Mouse (Mus musculus) olfactory bulb, adult 2 months (tissue): ENCODE data around the gene Kcnh1.

ENCODE experiments used
- CTCF ChIP-seq: fragments of 200-500 bp; IDR thresholded peaks from 2 replicates; pipeline ENCODE4 v1.5.1; 2012; ENCODE audit warnings: low read depth, mild to moderate bottlenecking, low read length, moderate library complexity; ENCODE audit not compliant: insufficient read depth
- POLR2A ChIP-seq: fragments of 200-500 bp; IDR thresholded peaks from 2 replicates; pipeline ENCODE4 v1.6.1; 2012; ENCODE audit warnings: mild to moderate bottlenecking, low read depth, low read length, moderate library complexity; ENCODE audit not compliant: insufficient read depth

DNA sequence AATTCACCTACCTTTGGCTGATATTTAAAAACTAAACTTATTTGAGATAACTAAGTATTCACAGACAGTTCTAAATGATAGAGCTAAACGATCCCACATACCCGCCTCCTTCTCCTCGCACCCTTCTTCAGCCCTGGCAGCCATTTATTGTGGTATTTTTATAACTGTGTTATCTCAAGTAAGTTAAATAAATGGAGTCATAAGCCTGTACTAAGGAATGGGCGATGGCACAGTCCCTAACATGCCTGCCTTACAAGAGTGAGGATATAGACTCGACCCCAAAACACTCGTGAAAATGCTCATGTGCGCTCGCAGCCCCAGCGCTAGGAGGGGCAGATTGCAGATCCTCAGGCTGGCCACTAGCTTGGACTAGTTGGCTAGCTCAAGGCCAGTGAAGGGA, 79.3 kb downstream of the Kcnh1 start:
- TF ChIP-seq POLR2A (no peak), CTCF (no peak)
